Mouse (Mus musculus) neural tube, postnatal 0 days (tissue): ENCODE measurements around the gene Acin1. TPM values are rescaled to one million over a fixed set of nuclear protein-coding genes. Genes with fewer than 3 reads are reported as not detected.

Experiments
- microRNA counts: library from miRNA; unstranded; fragments of <30 nt; microRNA quantifications from one replicate; lab custom pipeline; 2015
- microRNA-seq: library from miRNA; unstranded; fragments of <30 nt; microRNA quantifications from one replicate; pipeline ENCODE4, GENCODE M21; 2016
- polyA plus RNA-seq: library from polyadenylated mRNA; unstranded; fragments of >200 nt; fragmentation: Nextera tagmentation; extraction: Ambion mirVana; gene quantifications from 2 replicates; pipeline ENCODE4 v1.2.1, GENCODE M21; 2015

The Acin1 gene
- 92.8 and 99.3 TPM in 2 replicates for polyA plus RNA-seq

GRCm38 (mm10) chr14:54686522-54687143 is at the start of gene Acin1:
Gene Acin1 (minus strand): TSS chr14:54686931.

GRCm38 (mm10) chr14:54712074-54712473 is 25.3 kb upstream of the Acin1 start, which contains the start of gene Cebpe:
Gene Cebpe (minus strand): TSS chr14:54712174.

GRCm38 (mm10) chr14:54698733-54699132 is 12.0 kb upstream of the Acin1 start, which contains the start of gene Gm29776:
Gene Gm29776 (minus strand): TSS chr14:54698833.

GRCm38 (mm10) chr14:54686063-54686521 is 639 bp downstream of the Acin1 start, which contains the start of gene 1700123O20Rik:
Gene 1700123O20Rik (plus strand): TSS chr14:54686216.

GRCm38 (mm10) chr14:54641305-54641969 is 45.3 kb downstream of the Acin1 start, which contains the start of gene Cdh24:
Gene Cdh24 (minus strand): TSS chr14:54641364.

GRCm38 (mm10) chr14:54640946-54641304 is 45.8 kb downstream of the Acin1 start, which contains the start of gene Gm17606:
Gene Gm17606 (plus strand): TSS chr14:54640952.

GRCm38 (mm10) chr14:54621133-54621532 is 65.6 kb downstream of the Acin1 start, which contains the start of gene Psmb11:
Gene Psmb11 (plus strand): TSS chr14:54621433.

GRCm38 (mm10) chr14:54617897-54618365 is 68.8 kb downstream of the Acin1 start, which contains the start of gene Psmb5:
Gene Psmb5 (minus strand): TSS chr14:54618022.

GRCm38 (mm10) chr14:54605752-54606321 is 80.9 kb downstream of the Acin1 start, which contains the start of gene 4931414P19Rik:
Gene 4931414P19Rik (minus strand): TSS chr14:54605993.

MicroRNAs encoded within 50 kb of the gene (microRNA counts, 519-probe panel; counts per million panel counts)
- 40.5 counts per million for microRNA mmu-miR-686 (lab: Ali Mortazavi, UCI)

Small RNA genes lying within 50 kb of the gene (microRNA-seq; reads per million reads assigned to microRNA genes)
- not detected for gene Mir686
- gene Mir6948: not detected

Other genes with a start within 250 kb of the Acin1 start
- gene Lrp10, start 222.8 kb downstream of the Acin1 start, polyA plus RNA-seq: 40.6 and 41.8 TPM in 2 replicates
- 23.2 and 23.7 TPM in 2 replicates for gene Rem2, start 210.8 kb downstream of the Acin1 start, polyA plus RNA-seq
- gene Prmt5, start 169.4 kb downstream of the Acin1 start, polyA plus RNA-seq: 72.7 and 80.7 TPM in 2 replicates
- 23.6 and 23.9 TPM in 2 replicates for gene Haus4, start 132.3 kb downstream of the Acin1 start, polyA plus RNA-seq
- gene Ajuba, start 109.4 kb downstream of the Acin1 start, polyA plus RNA-seq: 4.7 and 4.9 TPM in 2 replicates
- 3.2 and 4.7 TPM in 2 replicates for gene 4931414P19Rik, start 80.9 kb downstream of the Acin1 start, polyA plus RNA-seq
- gene Psmb5, start 68.9 kb downstream of the Acin1 start, polyA plus RNA-seq: 419 and 456 TPM in 2 replicates
- 0.04 and 0.34 TPM in 2 replicates for gene Psmb11, start 65.5 kb downstream of the Acin1 start, polyA plus RNA-seq
- not detected in 2 replicates for gene Gm17606, start 46.0 kb downstream of the Acin1 start, polyA plus RNA-seq
- 12.4 and 12.7 TPM in 2 replicates for gene Cdh24, start 45.6 kb downstream of the Acin1 start, polyA plus RNA-seq
- 61.4 and 65.9 TPM in 2 replicates for gene 1700123O20Rik, start 715 bp downstream of the Acin1 start, polyA plus RNA-seq
- 0.22 and 0.23 TPM in 2 replicates for gene Gm29776, start 11.9 kb upstream of the Acin1 start, polyA plus RNA-seq
- gene Cebpe, start 25.2 kb upstream of the Acin1 start, polyA plus RNA-seq: 0.17 TPM in 1 of 2 replicates, not detected in the other
- 5.2 and 6.2 TPM in 2 replicates for gene Slc7a8, start 95.0 kb upstream of the Acin1 start, polyA plus RNA-seq
- gene Rnf212b, start 127.2 kb upstream of the Acin1 start, polyA plus RNA-seq: not detected in 2 replicates
- gene Homez, start 184.0 kb upstream of the Acin1 start, polyA plus RNA-seq: 8.5 and 10.5 TPM in 2 replicates
- 7.9 and 8.4 TPM in 2 replicates for gene Ppp1r3e, start 190.6 kb upstream of the Acin1 start, polyA plus RNA-seq
- gene Bcl2l2, start 196.4 kb upstream of the Acin1 start, polyA plus RNA-seq: 4.3 and 5.6 TPM in 2 replicates
- not detected in 2 replicates for gene Gm20521, start 196.5 kb upstream of the Acin1 start, polyA plus RNA-seq
- 150 and 168 TPM in 2 replicates for gene Pabpn1, start 205.6 kb upstream of the Acin1 start, polyA plus RNA-seq
- 466 and 485 TPM in 2 replicates for gene Slc22a17, start 226.2 kb upstream of the Acin1 start, polyA plus RNA-seq
- 14.2 and 14.9 TPM in 2 replicates for gene Efs, start 239.2 kb upstream of the Acin1 start, polyA plus RNA-seq
- 0.43 and 0.81 TPM in 2 replicates for gene Il25, start 245.8 kb upstream of the Acin1 start, polyA plus RNA-seq
- 73.0 and 76.3 TPM in 2 replicates for gene Cmtm5, start 249.3 kb upstream of the Acin1 start, polyA plus RNA-seq